Mouse (Mus musculus) lung, postnatal 14 days (tissue): ENCODE results near the gene Arglu1.

Source experiments
- DNase-seq: peaks from one replicate; pipeline ENCODE4 v3.0.0; 2021

The Arglu1 gene

GRCm38 (mm10) chr8:8690146-8691092 is at the start of gene Arglu1:
Gene Arglu1 (minus strand): TSS chr8:8690521.
- DNase-seq, result peak; percentile 98

GRCm38 (mm10) chr8:8737271-8737670 is 47.0 kb upstream of the Arglu1 start:
- DNase-seq, result peak; percentile 30

GRCm38 (mm10) chr8:8736826-8737225 is 46.5 kb upstream of the Arglu1 start:
- DNase-seq, result no peak

- peak; percentile 31 for DNase-seq
Observed at GRCm38 (mm10) chr8:8733804-8734203, 43.5 kb upstream of the Arglu1 start.

GRCm38 (mm10) chr8:8728643-8729042 is 38.3 kb upstream of the Arglu1 start:
- no peak for DNase-seq

- DNase-seq, result no peak
Observed at GRCm38 (mm10) chr8:8726547-8726946, 36.2 kb upstream of the Arglu1 start.

- DNase-seq, result no peak
Observed at GRCm38 (mm10) chr8:8704813-8705212, 14.5 kb upstream of the Arglu1 start.

- no peak for DNase-seq
Observed at GRCm38 (mm10) chr8:8703668-8704067, 13.3 kb upstream of the Arglu1 start.

GRCm38 (mm10) chr8:8700821-8701220 is 10.5 kb upstream of the Arglu1 start:
- no peak for DNase-seq

GRCm38 (mm10) chr8:8700229-8700628 is 9.9 kb upstream of the Arglu1 start:
- DNase-seq, result no peak

GRCm38 (mm10) chr8:8689454-8690145 is 721 bp downstream of the Arglu1 start:
- peak; percentile 71 for DNase-seq

GRCm38 (mm10) chr8:8688823-8689453 is 1.4 kb downstream of the Arglu1 start:
- no peak for DNase-seq

- no peak for DNase-seq
Observed at GRCm38 (mm10) chr8:8685517-8685916, 4.8 kb downstream of the Arglu1 start.

- DNase-seq, result no peak
Observed at GRCm38 (mm10) chr8:8682697-8683096, 7.6 kb downstream of the Arglu1 start.

GRCm38 (mm10) chr8:8678236-8678635 is 12.1 kb downstream of the Arglu1 start:
- no peak for DNase-seq

- no peak for DNase-seq
Observed at GRCm38 (mm10) chr8:8674864-8675263, 15.5 kb downstream of the Arglu1 start.

GRCm38 (mm10) chr8:8661759-8662138 is 28.6 kb downstream of the Arglu1 start:
- DNase-seq, result peak; percentile 97

- peak; percentile 98 for DNase-seq
Observed at GRCm38 (mm10) chr8:8661103-8661758, 29.1 kb downstream of the Arglu1 start, which contains the start of gene Efnb2. Gene Efnb2 (minus strand): TSS chr8:8661242.

GRCm38 (mm10) chr8:8660307-8661098 is 29.8 kb downstream of the Arglu1 start:
- peak; percentile 23 for DNase-seq

- DNase-seq, result peak; percentile 36
Observed at GRCm38 (mm10) chr8:8659503-8660306, 30.6 kb downstream of the Arglu1 start.
